Mouse (Mus musculus) ZHBTc4 (cell line): ENCODE data around the gene Cacna2d2.
A peak's percentile ranks its signal among the peaks of the same experiment; 100 is the strongest.

ENCODE experiments used
- DNase-seq: peaks from one replicate; pipeline ENCODE4 v3.0.0-alpha.2; 2011; ENCODE audit warnings: low read depth, low spot score

Cacna2d2 gene

GRCm38 (mm10) chr9:107399491-107399971 lies at the start of gene Cacna2d2:
TSS of gene Cacna2d2 (plus strand) at chr9:107399612.
- peak; percentile 86 for DNase-seq

- no peak for DNase-seq
Observed at GRCm38 (mm10) chr9:107354826-107355225, 44.6 kb upstream of the Cacna2d2 start.

GRCm38 (mm10) chr9:107355870-107356765 lies 43.3 kb upstream of the Cacna2d2 start:
- DNase-seq = peak; percentile 70

- DNase-seq = peak; percentile 88
Observed at GRCm38 (mm10) chr9:107357651-107358050, 41.8 kb upstream of the Cacna2d2 start.

GRCm38 (mm10) chr9:107360989-107361388 lies 38.4 kb upstream of the Cacna2d2 start:
- no peak for DNase-seq

GRCm38 (mm10) chr9:107366644-107367043 lies 32.8 kb upstream of the Cacna2d2 start:
- DNase-seq = peak; percentile 72

GRCm38 (mm10) chr9:107368302-107368701 lies 31.1 kb upstream of the Cacna2d2 start:
- no peak for DNase-seq

GRCm38 (mm10) chr9:107369270-107370105 lies 29.9 kb upstream of the Cacna2d2 start:
- DNase-seq = no peak

- no peak for DNase-seq
Observed at GRCm38 (mm10) chr9:107370106-107370463, 29.3 kb upstream of the Cacna2d2 start.

- no peak for DNase-seq
Observed at GRCm38 (mm10) chr9:107372441-107372840, 27.0 kb upstream of the Cacna2d2 start.

- peak; percentile 95 for DNase-seq
Observed at GRCm38 (mm10) chr9:107374623-107375022, 24.8 kb upstream of the Cacna2d2 start.

GRCm38 (mm10) chr9:107375451-107375850 lies 24.0 kb upstream of the Cacna2d2 start:
- peak; percentile 84 for DNase-seq

- DNase-seq = peak; percentile 46
Observed at GRCm38 (mm10) chr9:107377961-107378512, 21.4 kb upstream of the Cacna2d2 start.

GRCm38 (mm10) chr9:107381723-107382122 lies 17.7 kb upstream of the Cacna2d2 start:
- DNase-seq = peak; percentile 56

GRCm38 (mm10) chr9:107384396-107384795 lies 15.0 kb upstream of the Cacna2d2 start:
- DNase-seq = no peak

GRCm38 (mm10) chr9:107386722-107387121 lies 12.7 kb upstream of the Cacna2d2 start:
- peak; percentile 53 for DNase-seq

- DNase-seq = no peak
Observed at GRCm38 (mm10) chr9:107387708-107388107, 11.7 kb upstream of the Cacna2d2 start.

GRCm38 (mm10) chr9:107388263-107388662 lies 11.1 kb upstream of the Cacna2d2 start:
- DNase-seq = no peak

- no peak for DNase-seq
Observed at GRCm38 (mm10) chr9:107396397-107396796, 3.0 kb upstream of the Cacna2d2 start.

GRCm38 (mm10) chr9:107398968-107399367 lies 444 bp upstream of the Cacna2d2 start:
- DNase-seq = no peak

- DNase-seq = peak; percentile 55
Observed at GRCm38 (mm10) chr9:107400060-107400511, 674 bp downstream of the Cacna2d2 start.
